Mouse (Mus musculus): ENCODE results near the gene Stt3b. TPM values are rescaled to one million over a fixed set of nuclear protein-coding genes. Genes with fewer than 3 reads are reported as not detected.
"Not testable (repeated sequence)": the region's sequence is repeated elsewhere in the genome, so short reads cannot be mapped to it uniquely, and the experiment has no call there.

Stt3b gene
- polyA plus RNA-seq, 1 experiment from 2014 or later = 101 TPM

GRCm38 (mm10) chr9:115287774-115288434 lies 22.3 kb downstream of the Stt3b start:
- 93% methylated on average over 6 of the region's 6 CpGs for WGBS
- Histone ChIP-seq H3K27ac (no peak overlapping the region), H3K27me3 (no peaks in the 10 kb centered on the region), H3K4me2 (no peak overlapping the region), H3K9ac (no peak overlapping the region), H3K4me3 (replicated peaks) (no peak overlapping the region), H3K36me3 (replicated peaks) (no peaks in the 10 kb centered on the region), H3K4me1 (peaks cover 3% of the 10 kb centered on the region; the same call in 1 of the 2 replicates), H3K9me3 (no peaks in the 10 kb centered on the region)
- ATAC-seq (ENCODE audit: low FRiP score) = no peak

- H3K36me3 ChIP-seq (replicated peaks) = 0 out of 2 replicates have a peak, but pooled peaks cover 2% of the 10 kb centered on the region
- no peak overlapping the region for H3K4me3 ChIP-seq (replicated peaks)
- H3K9ac ChIP-seq = no peak overlapping the region
- no peak for ATAC-seq (ENCODE audit: low FRiP score)
- H3K9me3 ChIP-seq = no peaks in the 10 kb centered on the region
- H3K27me3 ChIP-seq = no peaks in the 10 kb centered on the region
- WGBS = 93% methylated on average over 4 of the region's 4 CpGs
- no peak overlapping the region for H3K4me2 ChIP-seq
- peaks cover 4% of the 10 kb centered on the region; the same call in 1 of the 2 replicates for H3K4me1 ChIP-seq
- H3K27ac ChIP-seq = no peak overlapping the region
These were observed 25.8 kb downstream of the Stt3b start for GRCm38 (mm10) chr9:115284385-115284784.

DNA sequence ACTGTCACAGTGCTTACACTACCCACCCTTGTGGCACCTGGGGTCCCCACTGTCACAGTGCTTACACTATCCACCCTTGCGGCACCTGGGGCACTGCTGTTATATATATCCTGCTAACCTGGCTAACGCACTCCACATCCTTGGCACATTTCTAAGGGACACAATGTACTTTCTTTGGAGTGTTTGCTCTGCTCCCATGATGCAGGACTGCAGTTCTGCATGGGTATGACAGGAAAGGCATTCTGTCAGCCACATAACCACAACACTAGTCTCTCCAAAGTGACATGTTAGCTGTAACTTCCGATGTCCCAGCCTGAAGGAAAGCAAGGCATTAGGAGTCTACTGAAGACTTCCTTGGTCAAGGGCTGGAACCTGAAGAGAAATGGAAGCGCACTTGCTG lies 26.8 kb downstream of the Stt3b start:
- WGBS = 92% methylated on average over 4 of the region's 4 CpGs
- Histone ChIP-seq H3K27me3 (no peaks in the 10 kb centered on the region), H3K36me3 (replicated peaks) (peaks cover 8% of the 10 kb centered on the region), H3K27ac (no peak overlapping the region), H3K4me1 (peaks cover 4% of the 10 kb centered on the region; the same call in 1 of the 2 replicates), H3K9me3 (no peaks in the 10 kb centered on the region), H3K9ac (no peak overlapping the region), H3K4me2 (no peak overlapping the region), H3K4me3 (replicated peaks) (no peak overlapping the region)
- no peak for ATAC-seq (ENCODE audit: low FRiP score)

DNA sequence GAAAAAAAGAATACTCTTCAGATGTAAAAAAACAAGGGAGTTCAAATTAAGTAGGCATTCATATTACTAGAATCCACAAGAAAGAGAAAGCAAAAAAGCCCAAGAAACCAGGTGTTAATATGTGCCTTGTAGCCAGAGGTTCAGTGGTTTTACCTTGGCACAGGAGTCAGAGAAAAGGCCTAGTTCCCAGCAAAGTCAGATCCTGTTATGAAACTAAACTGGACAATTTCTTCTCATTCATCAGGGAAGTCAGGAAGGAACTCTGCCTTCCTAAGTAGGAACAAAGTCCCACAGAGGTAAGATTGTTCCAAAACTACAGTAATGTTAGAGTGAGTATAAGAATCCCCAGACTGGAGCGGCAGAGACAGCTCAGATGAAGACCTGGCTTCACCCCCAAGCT lies 31.6 kb downstream of the Stt3b start:
- Histone ChIP-seq H3K27ac (no peak overlapping the region), H3K27me3 (no peaks in the 10 kb centered on the region), H3K9ac (no peak overlapping the region), H3K9me3 (no peaks in the 10 kb centered on the region), H3K4me3 (replicated peaks) (no peak overlapping the region), H3K4me2 (no peak overlapping the region), H3K4me1 (0 out of 2 replicates have a peak, but pooled peaks cover 4% of the 10 kb centered on the region), H3K36me3 (replicated peaks) (peaks cover 29% of the 10 kb centered on the region)
- ATAC-seq (ENCODE audit: low FRiP score) = no peak
- WGBS = 79% methylated on average over 1 of the region's 1 CpGs

- H3K9ac ChIP-seq = no peak overlapping the region
- H3K4me2 ChIP-seq = no peak overlapping the region
- H3K4me3 ChIP-seq (replicated peaks) = no peak overlapping the region
- H3K27me3 ChIP-seq = no peaks in the 10 kb centered on the region
- H3K9me3 ChIP-seq = no peaks in the 10 kb centered on the region
- H3K36me3 ChIP-seq (replicated peaks) = peaks cover 41% of the 10 kb centered on the region
- H3K4me1 ChIP-seq = no peaks in the 10 kb centered on the region
- WGBS = 89% methylated on average over 6 of the region's 6 CpGs
- ATAC-seq (ENCODE audit: low FRiP score) = no peak
- no peak overlapping the region for H3K27ac ChIP-seq
These were observed 35.4 kb downstream of the Stt3b start for GRCm38 (mm10) chr9:115274806-115275205.

DNA sequence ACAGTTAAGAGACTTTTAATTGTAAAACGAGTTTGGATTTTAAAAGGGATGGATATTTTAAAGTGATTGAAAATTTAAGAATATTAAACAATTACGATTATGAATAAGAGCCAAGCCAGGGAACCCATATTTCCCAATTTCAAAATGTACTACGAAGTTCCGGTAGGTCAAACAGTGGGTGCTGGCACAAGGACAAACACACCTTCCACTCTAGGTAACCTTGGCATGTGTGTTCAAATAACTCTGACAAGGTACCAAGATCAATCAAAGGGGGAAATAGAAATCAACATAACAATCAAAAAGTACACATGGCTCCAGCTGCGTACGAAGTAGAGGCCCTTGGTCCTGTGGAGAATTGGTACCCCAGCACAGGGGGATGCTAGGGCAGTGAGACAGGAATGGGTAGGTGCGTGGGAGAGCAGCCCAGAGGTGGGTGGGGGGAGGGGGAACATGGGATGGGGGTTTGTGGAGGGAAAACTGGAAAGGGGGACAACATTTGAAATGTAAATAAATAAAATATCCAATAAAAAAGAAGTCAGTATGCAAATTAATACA lies 37.0 kb downstream of the Stt3b start:
- 94% methylated on average over 7 of the region's 7 CpGs for WGBS
- peaks cover 35% of the 10 kb centered on the region for H3K36me3 ChIP-seq (replicated peaks)
- no peak for ATAC-seq (ENCODE audit: low FRiP score)
- no peak overlapping the region for H3K9ac ChIP-seq
- no peak overlapping the region for H3K4me2 ChIP-seq
- H3K27ac ChIP-seq = no peak overlapping the region
- no peaks in the 10 kb centered on the region for H3K27me3 ChIP-seq
- no peak overlapping the region for H3K4me3 ChIP-seq (replicated peaks)
- H3K4me1 ChIP-seq = no peaks in the 10 kb centered on the region
- H3K9me3 ChIP-seq = no peaks in the 10 kb centered on the region

DNA sequence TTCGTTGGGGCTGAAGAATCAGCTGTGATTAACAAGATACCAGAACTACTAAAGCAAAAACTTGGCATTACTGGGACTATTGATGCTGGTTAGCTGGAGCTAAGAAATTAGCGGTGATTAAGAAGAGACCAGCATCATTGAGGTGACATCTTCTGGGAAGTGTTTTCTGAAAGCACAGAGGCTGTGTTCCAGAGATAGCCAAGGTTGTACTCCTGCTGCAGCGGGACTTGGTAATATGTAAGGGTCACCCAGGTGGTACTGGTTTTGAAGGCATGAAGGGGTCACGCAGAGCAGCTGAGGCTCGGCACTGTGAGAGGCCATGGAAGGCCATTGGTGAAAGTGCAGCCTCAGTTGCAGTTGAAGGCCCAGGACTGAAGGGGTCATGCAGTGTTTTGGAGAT lies 37.8 kb downstream of the Stt3b start:
- WGBS = 95% methylated on average over 5 of the region's 5 CpGs
- H3K27me3 ChIP-seq; H3K9me3 ChIP-seq; ATAC-seq (ENCODE audit: low FRiP score); H3K27ac ChIP-seq; H3K4me3 ChIP-seq (replicated peaks); H3K9ac ChIP-seq; H3K4me1 ChIP-seq; H3K4me2 ChIP-seq: not testable (repeated sequence)
- peaks cover 35% of the 10 kb centered on the region for H3K36me3 ChIP-seq (replicated peaks)

- WGBS = 87% methylated on average over 3 of the region's 3 CpGs
- H3K9me3 ChIP-seq = no peaks in the 10 kb centered on the region
- H3K9ac ChIP-seq = no peak overlapping the region
- H3K27me3 ChIP-seq = no peaks in the 10 kb centered on the region
- H3K27ac ChIP-seq = no peak overlapping the region
- H3K4me3 ChIP-seq (replicated peaks) = no peak overlapping the region
- H3K4me2 ChIP-seq = no peak overlapping the region
- no peaks in the 10 kb centered on the region for H3K4me1 ChIP-seq
- ATAC-seq (ENCODE audit: low FRiP score) = no peak
- peaks cover 32% of the 10 kb centered on the region for H3K36me3 ChIP-seq (replicated peaks)
These were observed 38.7 kb downstream of the Stt3b start for GRCm38 (mm10) chr9:115271556-115271955.

DNA sequence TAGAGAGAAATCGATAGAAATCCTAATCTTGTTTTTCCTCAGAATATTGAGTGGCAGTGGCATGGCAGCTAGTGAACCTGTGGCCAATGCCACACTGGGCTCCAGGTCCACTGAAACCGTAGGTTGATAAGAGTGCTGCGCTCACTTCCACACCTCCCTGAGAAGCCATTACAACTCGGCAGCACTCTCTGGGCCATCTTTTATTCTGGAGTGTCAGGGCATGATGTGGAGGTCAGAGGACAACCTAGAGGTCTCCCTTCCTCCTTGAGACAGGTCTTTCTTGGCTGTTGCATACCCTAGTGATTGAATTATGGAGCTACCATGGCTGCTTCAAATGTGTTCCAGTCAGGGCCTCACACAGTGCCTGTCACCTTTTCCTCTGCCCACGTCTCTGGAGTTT lies 48.3 kb downstream of the Stt3b start:
- ATAC-seq (ENCODE audit: low FRiP score) = no peak
- Histone ChIP-seq H3K4me1 (no peaks in the 10 kb centered on the region), H3K27me3 (no peaks in the 10 kb centered on the region), H3K27ac (no peak overlapping the region), H3K36me3 (replicated peaks) (peaks cover 30% of the 10 kb centered on the region), H3K9me3 (no peaks in the 10 kb centered on the region), H3K4me3 (replicated peaks) (no peak overlapping the region), H3K9ac (no peak overlapping the region), H3K4me2 (no peak overlapping the region)
- 87% methylated on average over 5 of the region's 5 CpGs for WGBS

DNA sequence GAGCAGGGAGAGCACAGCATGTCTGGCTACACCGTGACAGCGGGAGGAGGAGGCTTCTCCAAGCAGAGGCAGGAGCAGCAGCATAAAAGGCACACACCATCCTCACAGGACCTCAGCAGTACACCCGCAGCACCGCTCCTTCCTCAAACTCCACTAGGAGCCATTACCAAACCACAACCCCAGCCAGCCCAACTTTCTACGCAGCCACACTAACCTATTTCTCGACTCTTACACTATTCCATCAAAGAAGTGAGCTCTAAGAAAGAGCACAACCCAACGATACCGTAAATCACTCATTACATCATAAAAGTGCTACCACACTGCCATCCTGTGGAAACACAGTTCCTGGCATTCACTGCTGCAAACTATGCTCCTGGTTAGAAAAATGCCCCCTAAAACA lies 48.8 kb downstream of the Stt3b start:
- Histone ChIP-seq H3K4me1 (no peaks in the 10 kb centered on the region), H3K27ac (no peak overlapping the region), H3K4me2 (no peak overlapping the region), H3K4me3 (replicated peaks) (no peak overlapping the region), H3K27me3 (no peaks in the 10 kb centered on the region), H3K36me3 (replicated peaks) (peaks cover 34% of the 10 kb centered on the region), H3K9me3 (no peaks in the 10 kb centered on the region), H3K9ac (no peak overlapping the region)
- WGBS = 91% methylated on average over 8 of the region's 8 CpGs
- no peak for ATAC-seq (ENCODE audit: low FRiP score)

GRCm38 (mm10) chr9:115260464-115260863 lies 49.8 kb downstream of the Stt3b start:
- WGBS = 94% methylated on average over 7 of the region's 7 CpGs
- H3K4me2 ChIP-seq = no peak overlapping the region
- H3K27ac ChIP-seq = no peak overlapping the region
- H3K36me3 ChIP-seq (replicated peaks) = peaks cover 33% of the 10 kb centered on the region
- H3K9me3 ChIP-seq = no peaks in the 10 kb centered on the region
- H3K4me1 ChIP-seq = no peaks in the 10 kb centered on the region
- no peak overlapping the region for H3K4me3 ChIP-seq (replicated peaks)
- ATAC-seq (ENCODE audit: low FRiP score) = no peak
- H3K27me3 ChIP-seq = no peaks in the 10 kb centered on the region
- H3K9ac ChIP-seq = no peak overlapping the region

- Histone ChIP-seq H3K9ac (no peak overlapping the region), H3K36me3 (replicated peaks) (peaks cover 35% of the 10 kb centered on the region), H3K27ac (no peak overlapping the region), H3K4me1 (no peaks in the 10 kb centered on the region), H3K27me3 (no peaks in the 10 kb centered on the region), H3K9me3 (no peaks in the 10 kb centered on the region), H3K4me3 (replicated peaks) (no peak overlapping the region), H3K4me2 (no peak overlapping the region)
- no peak for ATAC-seq (ENCODE audit: low FRiP score)
- 92% methylated on average over 4 of the region's 4 CpGs for WGBS
These were observed 50.4 kb downstream of the Stt3b start for GRCm38 (mm10) chr9:115259866-115260265.

GRCm38 (mm10) chr9:115257733-115258286 lies 52.4 kb downstream of the Stt3b start:
- H3K4me3 ChIP-seq (replicated peaks) = no peak overlapping the region
- H3K9ac ChIP-seq = no peak overlapping the region
- no peaks in the 10 kb centered on the region for H3K4me1 ChIP-seq
- H3K36me3 ChIP-seq (replicated peaks) = peaks cover 44% of the 10 kb centered on the region
- no peaks in the 10 kb centered on the region for H3K9me3 ChIP-seq
- no peak overlapping the region for H3K4me2 ChIP-seq
- 90% methylated on average over 6 of the region's 6 CpGs for WGBS
- ATAC-seq (ENCODE audit: low FRiP score) = no peak
- H3K27ac ChIP-seq = no peak overlapping the region
- no peaks in the 10 kb centered on the region for H3K27me3 ChIP-seq

Measured in forebrain, embryonic 12.5 days (tissue).